Mouse (Mus musculus) megakaryocyte progenitor cell, adult 5-6 weeks (primary cell): ENCODE measurements at regions not wholly inside any gene's neighbourhood (a gene's known extent, or its start where the extent isn't known, plus 50 kb on each side); places are given as distances from the start of the nearest gene placed in this dataset.

Experiments used
- ATAC-seq: replicated peaks from 2 replicates; pipeline ENCODE4 v1.8.0; 2016; ENCODE audit warnings: mild to moderate bottlenecking, moderate TSS enrichment, inconsistent platforms; ENCODE audit not compliant: poor library complexity

DNA sequence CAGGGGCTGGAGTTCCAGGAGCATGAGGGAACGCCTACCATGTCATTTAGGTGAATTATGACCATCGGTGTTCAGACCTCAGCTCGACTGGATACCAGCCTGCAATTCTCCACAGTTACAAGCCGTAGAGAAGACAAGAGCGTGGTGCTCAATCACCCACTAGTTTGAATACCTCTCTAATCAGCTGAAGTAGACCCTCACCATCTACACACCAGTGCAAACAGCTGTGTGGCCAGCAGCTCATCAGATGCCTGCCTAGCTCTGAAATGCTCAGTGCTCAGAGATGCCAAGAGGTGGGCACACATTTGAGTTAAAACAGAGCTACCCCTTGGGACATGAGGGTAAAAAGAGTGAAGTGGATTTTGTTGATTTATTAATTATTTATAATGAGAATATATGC is 660.2 kb downstream of the Magi1 start:
- ATAC-seq: no peak

DNA sequence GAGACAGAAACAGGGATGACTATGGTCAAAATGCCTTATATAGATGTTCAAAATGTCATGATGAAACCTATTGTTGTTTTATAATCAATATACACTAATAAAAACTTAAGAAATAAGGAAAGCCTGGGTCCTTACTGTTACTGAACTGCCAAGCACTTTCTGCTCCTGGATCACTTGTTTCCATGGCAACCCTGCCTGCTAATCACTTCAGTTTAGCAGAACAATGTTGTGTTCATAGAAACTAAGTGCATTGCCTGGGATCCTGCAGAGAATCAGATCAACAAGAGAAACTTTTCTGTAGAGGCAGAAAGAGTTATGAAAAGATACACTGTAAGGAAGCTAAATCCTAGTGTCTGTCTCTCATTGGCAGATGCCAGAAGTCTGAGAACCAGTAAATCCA is 666.8 kb downstream of the Magi1 start:
- no peak for ATAC-seq

DNA sequence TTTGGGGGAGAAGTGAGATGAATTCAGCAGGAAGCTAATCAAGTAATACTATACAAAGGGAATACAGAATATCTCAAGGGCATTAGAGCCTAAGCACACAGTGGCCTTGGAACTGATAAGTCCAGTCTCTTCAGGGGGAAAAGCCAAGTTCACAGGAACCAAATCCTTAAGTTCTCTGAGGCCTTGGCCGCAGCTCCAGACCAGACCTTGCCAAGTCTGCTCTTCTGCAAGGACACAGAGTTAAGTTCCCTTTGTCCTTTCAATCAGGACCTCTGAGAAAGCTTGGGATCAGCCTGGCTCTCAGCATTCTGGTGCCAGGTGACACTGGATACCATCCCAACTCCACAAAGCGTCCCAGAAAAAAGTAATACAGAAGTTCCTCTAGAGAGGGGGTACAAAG is 657.1 kb upstream of the Adamts9 start:
- ATAC-seq: no peak

DNA sequence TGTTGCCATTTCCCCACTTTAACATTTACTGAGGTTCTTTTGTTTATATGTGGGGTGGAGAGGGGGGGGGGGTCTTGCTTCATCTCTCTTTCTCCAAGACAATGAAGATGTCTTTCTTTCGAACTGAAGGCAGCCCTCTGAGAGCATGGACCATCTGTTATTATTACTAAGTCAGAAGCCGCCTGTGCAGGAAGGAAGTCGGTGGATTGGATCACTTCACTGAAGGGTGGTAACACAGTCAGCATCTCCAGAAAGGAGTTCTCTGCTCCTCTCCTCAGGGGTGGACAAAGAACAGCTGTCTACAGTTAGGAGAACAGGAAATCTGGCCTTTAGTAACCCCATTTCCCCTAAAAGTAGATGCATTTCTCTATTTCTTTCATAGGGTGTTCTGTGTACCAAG is 656.1 kb upstream of the Adamts9 start:
- no peak for ATAC-seq

DNA sequence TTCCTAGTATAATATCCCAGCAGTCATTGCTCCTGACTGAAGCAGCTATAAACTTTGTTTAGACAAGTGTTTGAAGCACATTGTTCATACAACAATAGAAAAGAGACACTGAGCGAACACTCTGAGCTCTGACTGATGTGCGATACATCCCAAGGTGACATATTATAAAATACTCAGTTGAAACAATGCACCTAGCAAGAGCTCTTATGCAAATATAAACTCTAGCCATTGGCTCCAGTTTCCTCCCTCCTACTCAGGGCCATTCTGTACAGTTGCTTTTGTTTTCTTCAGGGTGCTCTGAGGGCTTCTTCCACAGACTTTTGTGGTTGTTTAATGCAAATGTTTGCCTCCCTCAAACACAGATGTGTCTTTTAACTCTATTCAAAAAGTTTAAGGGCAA is 646.6 kb upstream of the Adamts9 start:
- ATAC-seq: no peak

DNA sequence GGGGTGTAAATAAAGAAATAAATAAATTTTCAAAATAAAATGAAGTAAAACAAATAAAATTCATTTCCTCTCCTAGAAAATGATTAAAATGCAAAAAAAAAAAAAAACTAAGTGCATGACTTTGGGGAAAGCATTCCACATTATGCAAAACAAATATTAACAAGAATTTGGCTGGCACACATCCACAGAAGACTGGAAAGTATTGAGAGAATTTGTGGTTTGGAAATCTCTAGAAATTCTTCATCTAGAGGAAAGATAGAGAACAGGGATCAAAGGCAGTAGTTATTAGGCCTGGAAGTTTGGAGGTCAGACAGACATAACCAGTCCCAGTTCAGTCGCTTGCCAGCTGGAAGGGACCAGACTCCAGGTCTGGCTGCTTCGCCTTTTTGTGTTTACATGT is 643.6 kb upstream of the Adamts9 start:
- no peak for ATAC-seq

DNA sequence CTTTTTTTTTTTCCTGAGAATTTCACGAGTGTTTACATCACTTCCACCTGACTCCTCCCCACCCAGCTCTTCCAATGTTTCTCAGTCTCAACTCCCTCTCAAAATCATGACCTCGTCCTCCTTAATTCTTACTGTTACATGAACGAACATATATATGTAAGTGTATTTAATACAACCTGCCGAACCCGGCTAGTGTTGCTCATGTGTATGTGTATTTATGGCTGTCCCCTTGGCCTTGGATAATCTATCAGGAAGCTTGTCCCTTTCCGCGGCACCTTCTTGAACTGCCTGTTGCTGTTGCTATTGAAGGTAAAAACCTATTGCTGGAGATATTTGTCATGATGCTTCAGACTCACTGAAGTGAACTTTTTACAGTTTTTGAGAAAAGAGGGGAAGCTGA is 637.8 kb upstream of the Adamts9 start:
- ATAC-seq: no peak

DNA sequence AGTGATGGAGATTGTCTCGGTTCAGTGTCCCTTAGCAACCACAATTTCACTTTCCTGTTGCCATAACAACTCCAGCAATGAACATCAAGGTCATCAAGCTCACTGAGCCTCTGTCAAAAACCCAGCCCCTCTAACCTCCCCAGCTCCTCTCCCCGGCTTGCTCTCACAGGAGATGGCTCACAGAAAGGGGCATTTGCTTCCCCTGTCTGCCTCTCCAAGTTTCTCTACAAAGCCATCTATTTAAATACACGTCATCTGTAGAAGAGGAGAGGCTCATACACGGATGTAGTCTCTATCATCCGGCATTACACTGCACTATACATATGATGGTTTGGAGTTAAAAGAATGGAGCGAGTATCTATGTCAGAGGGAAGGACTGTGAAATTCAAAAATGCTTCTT is 637.4 kb upstream of the Adamts9 start:
- ATAC-seq: no peak

DNA sequence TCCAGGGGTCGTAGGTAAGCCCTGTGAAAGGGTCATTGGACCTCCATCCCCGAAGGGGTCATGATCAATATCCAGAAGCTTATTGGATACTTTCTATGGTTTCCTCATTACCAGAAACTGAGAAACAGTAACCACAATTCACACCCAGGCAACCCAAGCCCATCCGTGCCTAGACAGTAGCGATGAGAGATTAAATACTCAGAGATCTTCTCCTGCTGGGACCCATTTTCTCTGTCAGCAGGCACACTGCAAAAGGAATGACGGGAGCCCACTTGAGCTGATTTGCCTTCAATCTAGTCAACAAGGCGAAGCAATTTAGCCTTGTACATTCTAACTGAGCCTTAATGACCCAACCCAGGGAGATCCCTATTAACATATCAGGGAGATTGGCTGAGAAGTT is 632.0 kb upstream of the Adamts9 start:
- ATAC-seq: no peak

DNA sequence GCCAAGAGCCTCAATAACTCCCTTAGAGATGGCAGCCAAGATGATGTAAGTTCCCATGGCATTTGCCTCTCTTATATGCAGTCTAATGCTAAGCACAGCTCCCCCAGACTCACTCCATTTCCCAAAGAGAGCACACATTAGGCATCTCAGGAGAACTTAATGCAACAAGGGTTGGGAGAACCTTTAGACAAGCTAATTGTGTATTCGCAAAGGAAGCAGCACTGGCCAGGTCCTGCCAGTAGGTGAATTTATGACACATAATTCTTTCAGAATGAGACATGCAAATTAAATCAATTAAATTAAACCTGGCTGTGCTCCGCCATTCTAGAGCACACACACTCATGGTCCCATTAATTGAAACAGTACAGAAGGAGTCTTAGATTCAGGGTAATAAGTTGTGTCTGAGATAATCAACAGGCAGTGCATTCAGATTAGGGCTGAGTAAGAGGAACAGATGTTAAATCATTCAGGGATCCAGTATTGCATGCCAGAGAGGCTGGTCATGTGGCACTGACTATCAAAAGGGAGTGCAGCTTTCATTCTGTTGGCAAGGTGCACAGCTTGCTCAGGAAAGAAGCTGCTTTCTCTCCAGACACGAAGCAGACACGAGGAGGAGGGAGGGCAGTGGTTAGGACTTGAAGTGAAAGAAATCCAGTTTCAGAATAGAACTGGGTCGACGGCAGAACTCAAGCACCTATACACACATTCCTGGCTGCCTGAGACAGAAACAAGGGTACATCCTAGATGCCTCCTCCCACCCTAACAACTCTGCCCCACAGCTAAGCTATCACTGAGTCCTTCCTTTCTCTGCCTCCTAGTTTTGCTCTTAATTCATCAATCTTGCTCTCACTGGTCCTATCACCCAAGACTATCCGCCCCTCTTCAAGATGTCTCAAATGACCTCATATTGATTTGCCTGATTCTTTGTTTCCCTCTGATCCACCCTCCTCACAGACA is 630.7 kb upstream of the Adamts9 start:
- ATAC-seq: no peak

DNA sequence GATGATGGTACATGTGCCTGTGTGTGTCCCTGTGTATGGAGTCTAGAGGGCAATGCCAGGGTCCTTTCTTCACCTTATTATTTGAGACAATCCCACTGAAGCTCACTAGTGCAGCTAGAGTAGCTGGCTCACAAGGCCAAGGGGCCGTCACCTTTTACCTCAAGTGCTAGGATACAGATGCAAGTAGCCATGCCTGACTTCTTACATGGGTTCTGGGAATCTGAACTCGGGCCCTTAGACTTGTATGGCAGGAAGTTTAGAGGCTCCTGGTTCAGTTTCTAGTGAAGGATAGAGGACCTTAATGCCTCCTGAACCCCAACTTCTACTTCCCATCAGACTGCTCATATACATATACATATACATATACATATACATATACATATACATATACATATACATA is 626.6 kb upstream of the Adamts9 start:
- no peak for ATAC-seq

DNA sequence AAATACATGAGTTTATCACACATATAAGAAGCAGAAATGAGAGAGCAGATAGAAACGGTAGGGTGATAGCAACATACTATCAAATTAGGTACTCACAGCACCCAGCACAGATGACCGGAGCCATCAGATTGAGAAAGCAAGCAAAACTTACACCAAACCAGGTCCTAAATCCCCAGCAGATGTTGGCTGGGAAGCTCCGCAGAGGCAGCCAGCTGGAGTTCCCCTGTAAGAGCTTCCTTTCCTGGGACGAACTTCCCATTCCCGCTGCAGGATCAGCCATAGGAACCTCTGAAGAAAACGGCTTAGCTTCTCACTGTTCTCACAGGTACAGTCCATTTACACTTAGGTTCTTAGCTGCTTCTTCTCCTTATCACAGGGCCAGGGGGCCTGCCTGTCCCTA is 625.9 kb upstream of the Adamts9 start:
- ATAC-seq: no peak

DNA sequence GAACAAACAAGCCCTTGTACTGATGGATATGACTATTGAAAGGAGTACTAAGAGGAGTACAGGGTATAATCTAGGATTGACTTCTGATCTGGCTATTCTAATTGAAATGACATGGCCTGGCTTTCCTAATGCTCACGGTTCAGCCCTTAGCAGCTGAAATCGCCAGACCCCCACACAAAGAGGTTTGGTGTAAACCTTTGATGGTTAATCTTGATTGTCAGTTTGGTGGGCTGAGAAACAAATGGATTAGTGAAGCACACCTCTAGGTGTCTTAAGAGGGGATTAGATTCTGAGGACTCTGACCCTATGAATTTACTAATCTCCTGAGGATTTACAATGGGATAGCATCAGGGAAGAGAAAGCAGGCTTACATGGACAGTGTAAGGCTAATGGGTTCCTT is 623.4 kb upstream of the Adamts9 start:
- no peak for ATAC-seq

DNA sequence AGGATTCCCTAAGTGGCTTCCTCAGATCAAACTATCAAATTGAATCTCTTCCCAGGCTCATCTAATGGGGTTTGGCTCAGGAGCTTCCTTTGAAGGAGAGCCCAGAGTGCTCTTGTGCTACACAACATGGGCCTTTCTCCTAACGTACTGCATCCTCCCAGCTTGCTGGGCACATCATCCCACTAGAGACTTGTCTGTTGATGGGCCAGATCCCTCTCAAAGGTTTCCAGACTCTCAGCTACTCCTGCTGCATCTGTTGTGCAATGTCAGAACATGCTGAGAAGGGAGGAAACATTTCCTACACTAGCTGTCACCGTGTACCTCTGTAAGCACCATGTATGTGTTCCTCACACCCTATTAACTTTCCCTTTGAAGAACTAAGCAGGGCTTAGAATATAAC is 605.0 kb upstream of the Adamts9 start:
- no peak for ATAC-seq

DNA sequence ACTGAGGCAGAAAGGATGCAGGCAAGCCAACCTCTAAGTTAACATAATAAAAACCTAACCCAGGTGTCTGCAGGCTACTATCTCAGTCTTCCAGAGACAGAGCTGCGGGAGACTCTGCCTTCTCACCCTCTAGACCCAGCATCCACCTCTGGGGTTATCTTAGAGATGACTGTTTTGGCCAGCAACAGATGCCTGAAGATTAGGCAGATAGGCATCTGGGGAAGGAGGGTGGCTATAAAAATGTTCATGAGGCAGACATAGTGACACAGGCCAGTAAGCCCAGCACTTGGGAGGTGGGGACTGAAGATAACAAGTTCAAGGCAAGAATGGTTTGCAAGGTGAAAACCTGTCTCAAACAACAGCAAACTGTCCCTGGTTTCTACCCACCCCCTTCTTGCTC is 601.0 kb upstream of the Adamts9 start:
- ATAC-seq: no peak

DNA sequence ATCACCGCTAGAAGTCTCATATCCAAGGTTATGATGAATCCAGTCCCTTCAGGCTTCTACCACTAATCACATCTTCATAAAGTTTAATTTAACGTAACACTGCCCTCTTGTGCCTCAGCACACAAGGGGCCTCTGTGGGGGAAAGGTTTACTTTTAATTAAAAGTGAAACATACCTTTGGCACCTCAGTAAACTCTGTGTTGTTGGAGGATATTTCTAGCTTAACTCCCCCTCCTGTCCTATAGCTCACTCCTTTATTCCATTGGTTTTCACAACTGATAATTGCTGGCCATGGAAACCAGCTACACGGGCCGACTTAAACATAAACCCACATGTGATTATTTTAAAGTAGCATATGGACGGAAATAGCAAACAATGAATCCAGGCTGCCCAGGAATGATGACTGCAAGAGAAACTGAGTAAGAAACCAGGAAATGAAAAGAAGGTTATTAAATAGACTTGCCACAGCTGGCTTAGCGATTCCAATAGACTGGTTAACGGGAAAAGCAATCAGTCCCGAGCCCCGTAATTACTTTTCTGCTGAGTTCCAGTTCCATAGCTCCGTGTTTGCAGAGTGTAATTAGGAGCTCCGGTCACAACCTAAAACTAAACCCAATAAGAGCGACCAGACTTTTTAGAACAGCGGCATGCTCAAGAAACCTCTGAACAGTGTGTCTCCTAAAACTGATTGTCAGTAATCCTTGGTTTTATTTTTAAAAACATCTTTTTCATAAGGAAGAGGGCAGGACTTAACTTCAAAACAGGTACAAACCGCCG is 600.2 kb upstream of the Adamts9 start:
- ATAC-seq: no peak

DNA sequence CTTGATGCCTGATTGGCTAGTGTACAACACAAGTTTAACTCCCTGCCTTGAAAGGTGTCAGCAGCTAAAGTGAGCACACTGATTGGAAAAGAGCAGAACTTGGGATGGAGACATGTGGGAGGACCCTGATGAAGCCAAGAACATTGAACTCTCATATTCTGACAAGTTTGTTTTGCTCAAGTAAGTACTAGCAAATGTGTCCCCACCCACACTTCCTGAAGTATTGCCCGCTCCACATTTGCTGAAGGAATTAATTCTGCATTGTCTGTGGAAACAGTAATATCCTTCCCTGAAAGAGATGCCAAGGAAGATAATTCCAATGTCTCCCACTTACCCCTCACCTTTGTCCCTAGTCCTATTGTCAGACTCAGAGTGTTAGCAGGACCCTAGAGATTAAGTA is 596.3 kb upstream of the Adamts9 start:
- ATAC-seq: no peak

DNA sequence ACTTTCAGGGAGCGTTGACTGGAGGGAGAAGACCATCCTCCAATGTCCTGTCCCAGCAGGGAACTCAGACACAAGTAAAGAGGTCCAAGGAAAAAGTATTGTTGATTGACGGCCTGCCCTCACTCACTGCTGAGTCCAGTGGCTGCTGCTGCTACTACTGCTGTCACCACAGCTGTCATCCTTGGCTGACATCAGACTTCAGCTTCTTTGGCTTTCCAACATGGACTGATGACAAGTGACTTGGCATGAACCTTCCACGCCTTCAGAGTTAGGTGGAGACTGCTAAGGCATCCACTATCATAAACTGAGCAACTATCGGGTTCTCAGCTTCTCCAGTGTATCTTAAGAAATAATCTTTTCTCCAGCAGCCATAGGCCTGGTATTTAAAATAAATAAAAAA is 595.9 kb upstream of the Adamts9 start:
- ATAC-seq: no peak

DNA sequence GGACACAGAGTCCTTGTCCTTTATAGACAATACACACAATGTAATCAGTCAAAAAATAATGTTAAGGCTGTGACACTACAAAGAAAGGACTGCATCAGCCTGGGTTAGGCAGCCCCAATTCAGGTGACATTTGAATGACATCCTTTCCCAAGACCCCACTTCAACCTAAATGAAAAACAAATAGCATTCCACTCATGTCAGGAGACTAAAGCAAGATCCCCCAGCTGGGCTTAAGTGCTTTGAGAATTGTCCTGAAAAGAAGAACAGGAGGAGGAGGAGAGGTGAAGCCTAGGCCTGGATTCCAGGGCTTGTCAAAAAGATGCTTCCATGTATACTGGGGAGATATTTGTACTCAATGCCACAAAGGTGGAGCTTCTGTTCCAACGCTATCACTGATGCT is 594.7 kb upstream of the Adamts9 start:
- ATAC-seq: no peak

DNA sequence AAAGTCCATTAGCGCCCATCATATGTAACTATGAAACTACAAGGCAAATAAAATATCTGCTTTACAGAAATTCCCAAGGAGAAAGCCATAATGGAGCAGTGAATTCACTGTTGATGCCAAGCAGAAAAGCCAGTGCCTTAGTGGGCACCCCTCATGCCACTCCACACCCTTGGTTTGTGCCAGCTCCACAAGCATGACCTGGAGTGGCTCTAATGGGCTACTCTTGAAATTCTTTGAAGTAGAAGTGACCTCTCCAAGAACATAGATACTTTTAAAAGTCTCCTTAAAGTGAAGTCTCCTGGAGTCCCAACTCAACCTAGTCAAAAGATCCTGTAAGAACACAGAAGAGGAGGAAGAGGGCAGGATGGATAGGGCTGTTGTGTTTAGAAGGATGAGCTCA is 593.8 kb upstream of the Adamts9 start:
- no peak for ATAC-seq

DNA sequence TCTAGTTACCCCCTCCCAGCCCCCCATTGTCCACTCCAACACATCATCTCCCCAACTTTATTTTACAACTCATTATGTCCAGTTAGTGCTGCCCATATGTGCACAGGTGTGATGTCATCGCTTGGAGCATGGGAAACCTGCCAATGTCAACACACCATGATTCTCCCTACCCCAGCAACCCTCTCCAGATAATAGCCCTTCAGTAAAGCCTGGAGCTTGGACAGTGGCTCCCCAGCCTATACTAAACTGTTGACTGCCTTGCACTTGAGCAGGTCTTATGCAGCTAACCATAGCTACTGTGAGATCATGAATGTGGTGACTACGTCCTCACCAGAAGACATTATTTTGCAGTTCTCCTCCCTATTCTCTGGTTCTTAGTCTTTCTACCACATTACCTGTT is 570.5 kb upstream of the Adamts9 start:
- ATAC-seq: no peak

DNA sequence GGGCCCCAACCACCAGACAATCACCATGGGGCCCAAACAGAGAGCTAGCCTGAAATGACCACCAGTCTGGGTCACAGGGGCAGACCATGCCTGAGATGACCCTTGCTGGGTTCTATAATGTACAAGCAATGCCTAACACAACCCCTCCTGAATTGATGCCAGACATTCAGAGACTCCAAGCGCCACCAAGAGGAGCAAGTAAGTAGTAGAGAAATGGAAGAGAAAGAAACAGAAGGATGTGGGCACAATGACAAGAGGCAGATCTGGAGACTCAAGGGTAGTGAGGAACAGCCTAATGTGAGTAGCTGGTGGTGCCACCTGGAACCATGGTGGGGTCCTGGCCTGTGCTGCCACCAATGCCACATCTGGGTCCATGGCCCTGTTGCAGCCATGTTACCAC is 566.6 kb upstream of the Adamts9 start:
- ATAC-seq: no peak
